Mouse (Mus musculus) stomach, postnatal 0 days (tissue): ENCODE data around the gene Ccdc39.

Experiments
- CTCF ChIP-seq: IDR thresholded peaks from 2 replicates; pipeline ENCODE4 v1.5.1; 2016; ENCODE audit warnings: antibody characterized with exemption, low read depth, mild to moderate bottlenecking, moderate library complexity
- EP300 ChIP-seq: optimal IDR thresholded peaks from 2 replicates; pipeline ENCODE3; 2016; ENCODE audit warnings: antibody characterized with exemption

- no peak for TF ChIP-seq CTCF
- TF ChIP-seq EP300 = no peak
Observed at GRCm38 (mm10) chr3:33882695-33883094, 38.6 kb upstream of the Ccdc39 start.
